Mouse (Mus musculus) neural tube, embryonic 11.5 days (tissue): ENCODE data around the gene Arl1. TPM values are rescaled to one million over a fixed set of nuclear protein-coding genes. Genes with fewer than 3 reads are reported as not detected.
"Not testable (repeated sequence)": the region's sequence is repeated elsewhere in the genome, so short reads cannot be mapped to it uniquely, and the experiment has no call there.

Experiments
- ATAC-seq: fragments of 200-750 bp; cut with Nextera tagmentation; 2 replicates; pipeline ENCODE4 v1.8.0; 2017; ENCODE audit warnings: moderate number of reproducible peaks, mild to moderate bottlenecking, moderate TSS enrichment, moderate library complexity; ENCODE audit not compliant: insufficient read depth, low FRiP score, low TSS enrichment
- DNase-seq: peaks from one replicate; pipeline ENCODE4 v3.0.0-alpha.2; 2015; ENCODE audit warnings: low spot score
- H3K27ac ChIP-seq: fragments of 300-500 bp; sonication (generic); 2 replicates; pipeline ENCODE4 v1.5.1; 2014; ENCODE audit warnings: low read depth, mild to moderate bottlenecking, low read length
- H3K27me3 ChIP-seq: fragments of 300-500 bp; sonication (generic); 2 replicates; pipeline ENCODE4 v1.6.1; 2014; ENCODE audit warnings: mild to moderate bottlenecking, low read length, mixed read lengths; ENCODE audit not compliant: control insufficient read depth, insufficient read depth
- H3K36me3 ChIP-seq: fragments of 300-500 bp; sonication (generic); 2 replicates; pipeline ENCODE4 v1.6.1; 2014; ENCODE audit warnings: mild to moderate bottlenecking, low read length, moderate library complexity, mixed read lengths; ENCODE audit not compliant: control insufficient read depth, insufficient read depth
- H3K4me1 ChIP-seq: fragments of 300-500 bp; sonication (generic); 2 replicates; pipeline ENCODE4 v1.6.1; 2014; ENCODE audit warnings: low read length, mixed read lengths; ENCODE audit not compliant: control insufficient read depth, insufficient read depth
- H3K4me2 ChIP-seq: fragments of 300-500 bp; sonication (generic); 2 replicates; pipeline ENCODE4 v1.6.1; 2014; ENCODE audit warnings: low read depth, mild to moderate bottlenecking, moderate library complexity
- H3K4me3 ChIP-seq: fragments of 300-500 bp; sonication (generic); 2 replicates; pipeline ENCODE4 v1.5.1; 2014; ENCODE audit warnings: low read depth, low read length
- H3K9ac ChIP-seq: fragments of 300-500 bp; sonication (generic); 2 replicates; pipeline ENCODE4 v1.6.1; 2014; ENCODE audit warnings: mild to moderate bottlenecking, low read length
- H3K9me3 ChIP-seq: fragments of 300-500 bp; sonication (generic); 2 replicates; pipeline ENCODE4 v1.6.1; 2016; ENCODE audit warnings: low read length; ENCODE audit not compliant: control insufficient read depth
- whole genome bisulfite sequencing: fragments of 180-500 bp; shearing (Covaris S2); extraction: QIAGEN DNeasy Blood & Tissue Kit; methylation state at CpG from one replicate; pipeline ENCODE4 v1.1.7; 2014; 5-methylcytosine and 5-hydroxymethylcytosine counted together
- polyA plus RNA-seq: library from polyadenylated mRNA; unstranded; fragments of >200 nt; fragmentation: Nextera tagmentation; extraction: Ambion mirVana; gene quantifications from 2 replicates; pipeline ENCODE4 v1.2.1, GENCODE M21; 2014

The Arl1 gene
- polyA plus RNA-seq, 1 experiment from 2014 or later, result 161 TPM

GRCm38 (mm10) chr10:88716986-88717755 lies 13.5 kb upstream of the Arl1 start:
- Histone ChIP-seq H3K27me3 (no peaks in the 10 kb centered on the region), H3K4me1 (no peaks in the 10 kb centered on the region), H3K4me3 (no peak overlapping the region), H3K9ac (no peak overlapping the region), H3K27ac (no peak overlapping the region), H3K9me3 (no peaks in the 10 kb centered on the region), H3K4me2 (no peak overlapping the region), H3K36me3 (no peaks in the 10 kb centered on the region)
- ATAC-seq (no peak), DNase-seq (no peak)
- 56% methylated on average over 13 of the region's 13 CpGs for WGBS

DNA sequence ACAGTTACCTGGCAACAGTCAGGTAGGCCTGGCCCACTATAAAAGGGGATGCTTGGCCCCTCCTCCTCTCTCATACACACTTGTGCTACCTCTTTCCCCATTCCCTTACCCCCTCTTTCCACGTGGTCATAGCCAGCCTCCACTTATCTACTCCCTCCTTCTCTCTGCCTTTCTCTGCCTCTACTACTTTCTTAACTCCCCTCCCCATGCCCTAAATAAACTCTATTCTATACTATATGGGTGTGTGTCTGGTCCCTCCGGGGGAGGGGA lies 13.0 kb upstream of the Arl1 start:
- no peaks in the 10 kb centered on the region for H3K27me3 ChIP-seq
- ATAC-seq, result no peak
- 49% methylated on average over 2 of the region's 2 CpGs for WGBS

GRCm38 (mm10) chr10:88719618-88720017 lies 11.0 kb upstream of the Arl1 start:
- Histone ChIP-seq H3K9ac (no peak overlapping the region), H3K36me3 (no peaks in the 10 kb centered on the region), H3K27ac (no peak overlapping the region), H3K27me3 (no peaks in the 10 kb centered on the region), H3K4me1 (no peaks in the 10 kb centered on the region), H3K9me3 (no peaks in the 10 kb centered on the region), H3K4me2 (no peak overlapping the region), H3K4me3 (no peak overlapping the region)
- ATAC-seq, result no peak
- WGBS, result 89% methylated on average over 1 of the region's 1 CpGs
- no peak for DNase-seq

More for the DNA sequence above, 13.0 kb upstream of the Arl1 start:
- no peak overlapping the region for H3K4me3 ChIP-seq
- H3K4me2 ChIP-seq, result no peak overlapping the region
- no peak for DNase-seq
- no peaks in the 10 kb centered on the region for H3K36me3 ChIP-seq
- no peak overlapping the region for H3K9ac ChIP-seq
- H3K4me1 ChIP-seq, result no peaks in the 10 kb centered on the region
- no peak overlapping the region for H3K27ac ChIP-seq
- no peaks in the 10 kb centered on the region for H3K9me3 ChIP-seq

GRCm38 (mm10) chr10:88725343-88725742 lies 5.3 kb upstream of the Arl1 start:
- ATAC-seq (no peak), DNase-seq (no peak)
- H3K36me3 ChIP-seq, result no peaks in the 10 kb centered on the region
- no peak overlapping the region for H3K4me3 ChIP-seq
- H3K9me3 ChIP-seq, result no peaks in the 10 kb centered on the region
- no peak overlapping the region for H3K9ac ChIP-seq
- WGBS, result 64% methylated on average over 2 of the region's 2 CpGs
- no peaks in the 10 kb centered on the region for H3K27me3 ChIP-seq
- H3K27ac ChIP-seq, result no peak overlapping the region
- H3K4me2 ChIP-seq, result no peak overlapping the region
- 0 out of 2 replicates have a peak, but pooled peaks cover 3% of the 10 kb centered on the region for H3K4me1 ChIP-seq

- no peak for ATAC-seq
- WGBS, result 46% methylated on average over 1 of the region's 1 CpGs
- Histone ChIP-seq H3K9me3 (no peaks in the 10 kb centered on the region), H3K36me3 (no peaks in the 10 kb centered on the region), H3K4me1 (peaks cover 8% of the 10 kb centered on the region), H3K27ac (no peak overlapping the region), H3K27me3 (no peaks in the 10 kb centered on the region), H3K9ac (no peak overlapping the region), H3K4me2 (no peak overlapping the region), H3K4me3 (no peak overlapping the region)
- peak; percentile 52 for DNase-seq
Measured at GRCm38 (mm10) chr10:88727128-88727527, 3.5 kb upstream of the Arl1 start.

DNA sequence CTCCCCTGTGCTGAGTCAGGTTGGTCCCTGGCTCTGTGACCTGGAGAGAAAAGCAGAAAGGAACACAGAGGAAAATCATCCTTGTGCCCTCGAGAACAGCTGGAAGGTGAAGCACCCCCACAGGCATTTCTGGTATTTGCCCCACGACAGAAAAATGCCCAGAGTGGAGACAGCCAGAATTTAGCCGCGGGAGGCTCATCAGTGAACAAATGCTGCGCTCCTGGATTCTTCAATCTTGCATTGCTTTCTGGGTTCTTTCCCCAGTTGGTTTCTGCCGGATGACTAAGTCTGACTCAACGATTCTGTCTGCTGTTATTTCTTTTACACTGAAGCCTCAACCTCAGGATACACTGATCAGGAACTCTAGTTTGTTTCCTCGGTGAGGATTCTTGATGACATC lies 2.5 kb upstream of the Arl1 start:
- Histone ChIP-seq H3K9me3 (no peaks in the 10 kb centered on the region), H3K4me2 (no peak overlapping the region), H3K9ac (no peak overlapping the region), H3K4me3 (no peak overlapping the region), H3K4me1 (peaks cover 10% of the 10 kb centered on the region), H3K27ac (no peak overlapping the region), H3K27me3 (no peaks in the 10 kb centered on the region), H3K36me3 (no peaks in the 10 kb centered on the region)
- ATAC-seq, result no peak
- 82% methylated on average over 8 of the region's 8 CpGs for WGBS
- no peak for DNase-seq

DNA sequence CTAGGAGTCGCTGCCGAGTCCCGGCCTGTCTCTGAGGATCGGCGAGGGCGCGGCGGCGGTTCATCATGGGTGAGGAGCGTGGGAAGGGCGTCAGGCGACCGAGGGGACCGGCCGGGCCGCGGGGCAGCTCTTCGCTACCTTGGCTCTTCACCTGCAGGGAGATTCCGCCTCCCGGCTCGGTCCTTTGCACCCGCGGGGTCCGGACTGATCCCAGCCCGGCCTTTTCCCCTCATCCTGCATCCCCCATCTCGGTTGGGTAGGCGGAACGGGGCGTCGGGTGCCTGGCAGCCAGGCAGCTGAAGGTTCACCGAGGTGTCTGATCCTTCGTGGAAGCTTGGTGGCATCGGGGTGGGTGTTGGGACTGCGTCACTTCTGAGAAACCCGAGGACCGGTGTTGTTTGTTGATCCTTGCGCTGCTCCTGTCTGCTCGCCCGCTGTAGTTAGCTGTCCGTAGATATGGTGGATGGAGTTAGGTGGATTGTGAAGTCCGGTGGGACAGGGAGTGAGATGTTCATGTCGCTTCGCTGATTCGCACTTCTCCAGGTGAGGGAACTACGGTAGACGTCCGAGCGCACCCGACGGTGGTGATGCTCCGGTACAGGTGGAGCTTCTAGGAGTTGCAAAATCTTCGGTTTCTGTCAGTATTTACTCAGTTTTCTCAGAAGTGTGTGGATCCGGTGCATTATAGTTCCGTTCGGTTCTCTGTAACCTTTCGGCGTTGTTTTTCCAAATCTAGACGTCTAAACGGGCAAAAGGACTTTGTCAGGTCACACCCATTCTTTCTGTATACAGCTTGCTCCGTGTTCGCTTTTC lies 1.0 kb downstream of the Arl1 start:
- Histone ChIP-seq H3K4me2 (peak overlapping the region; percentile 92), H3K36me3 (no peaks in the 10 kb centered on the region), H3K27ac (no peak overlapping the region), H3K4me1 (peaks cover 10% of the 10 kb centered on the region), H3K9me3 (no peaks in the 10 kb centered on the region), H3K27me3 (no peaks in the 10 kb centered on the region), H3K9ac (peak overlapping the region; percentile 93), H3K4me3 (peak overlapping the region; percentile 98)
- DNase-seq (no peak), ATAC-seq (peak; percentile 62)
- 2% methylated on average over 61 of the region's 61 CpGs for WGBS

- no peak for DNase-seq
- peak overlapping the region; percentile 92 for H3K4me2 ChIP-seq
- no peaks in the 10 kb centered on the region for H3K9me3 ChIP-seq
- 14% methylated on average over 6 of the region's 6 CpGs for WGBS
- peak overlapping the region; percentile 93 for H3K9ac ChIP-seq
- no peaks in the 10 kb centered on the region for H3K36me3 ChIP-seq
- ATAC-seq, result no peak
- peak overlapping the region; percentile 98 for H3K4me3 ChIP-seq
- peaks cover 10% of the 10 kb centered on the region for H3K4me1 ChIP-seq
- H3K27me3 ChIP-seq, result no peaks in the 10 kb centered on the region
- H3K27ac ChIP-seq, result no peak overlapping the region
Measured at GRCm38 (mm10) chr10:88732309-88732622, 1.6 kb downstream of the Arl1 start.

- not testable (repeated sequence) for ATAC-seq, H3K4me2 ChIP-seq, H3K27me3 ChIP-seq, H3K9ac ChIP-seq, H3K36me3 ChIP-seq, H3K4me3 ChIP-seq, H3K4me1 ChIP-seq, H3K27ac ChIP-seq, H3K9me3 ChIP-seq, DNase-seq
- 98% methylated on average over 8 of the region's 8 CpGs for WGBS
Measured at GRCm38 (mm10) chr10:88739074-88739473, 8.4 kb downstream of the Arl1 start.
